Comparison of ENCODE assay signal across 8 mouse cellular contexts in genomic region chr17:81133227-81133626, GRCm38 (mm10).
DNase-seq lines count a peak whose midpoint lies in the region; ATAC-seq and TF ChIP-seq lines count a peak whose summit lies in the region.

No protein-coding gene starts in this region.

- no peaks in the 10 kb centered on the region for H3K9me3 ChIP-seq in forebrain, postnatal 0 days (ENCODE audit: low read length)
- no peaks in the 10 kb centered on the region for H3K9me3 ChIP-seq in forebrain, embryonic 13.5 days (replicated peaks)
- no peaks in the 10 kb centered on the region for H3K9me3 ChIP-seq in midbrain, embryonic 14.5 days (ENCODE audit: control insufficient read depth, low read length)
- no peaks in the 10 kb centered on the region for H3K9me3 ChIP-seq in midbrain, embryonic 16.5 days (replicated peaks; ENCODE audit: control insufficient read depth, low read length, poor library complexity, severe bottlenecking)

- no peaks in the 10 kb centered on the region for H3K79me2 ChIP-seq in myocyte (ENCODE audit: control insufficient read depth, insufficient read depth)

- H3ac ChIP-seq in myocyte (ENCODE audit: control insufficient read depth, insufficient read length) = no peak overlapping the region

- no peak overlapping the region for H3K4me3 ChIP-seq in forebrain, postnatal 0 days (ENCODE audit: low read depth, low read length)
- H3K4me3 ChIP-seq in forebrain, embryonic 13.5 days = no peak overlapping the region
- no peak overlapping the region for H3K4me3 ChIP-seq in midbrain, embryonic 14.5 days (replicated peaks; ENCODE audit: low read depth, low read length)
- H3K4me3 ChIP-seq in midbrain, embryonic 16.5 days (ENCODE audit: low read depth, low read length) = no peak overlapping the region
- H3K4me3 ChIP-seq in myocyte = no peak overlapping the region

- no peak for TF ChIP-seq POLR2A in myocyte (IDR thresholded peaks at IDR 0.05; ENCODE audit: insufficient read length, low read depth)

- H3K9ac ChIP-seq in forebrain, postnatal 0 days = no peak overlapping the region
- H3K9ac ChIP-seq in forebrain, embryonic 13.5 days = no peak overlapping the region
- no peak overlapping the region for H3K9ac ChIP-seq in midbrain, embryonic 14.5 days (replicated peaks; ENCODE audit: low read length)
- no peak overlapping the region for H3K9ac ChIP-seq in midbrain, embryonic 16.5 days (ENCODE audit: low read depth, low read length)

- H3K27ac ChIP-seq in forebrain, postnatal 0 days (ENCODE audit: low read depth, low read length) = no peak overlapping the region
- H3K27ac ChIP-seq in forebrain, embryonic 13.5 days = no peak overlapping the region
- H3K27ac ChIP-seq in midbrain, embryonic 14.5 days (replicated peaks; ENCODE audit: low read depth, low read length) = no peak overlapping the region
- H3K27ac ChIP-seq in midbrain, embryonic 16.5 days (ENCODE audit: low read length) = no peak overlapping the region

- H3K4me1 ChIP-seq in forebrain, postnatal 0 days (ENCODE audit: insufficient read depth) = no peaks in the 10 kb centered on the region
- no peaks in the 10 kb centered on the region for H3K4me1 ChIP-seq in forebrain, embryonic 13.5 days
- H3K4me1 ChIP-seq in midbrain, embryonic 14.5 days (ENCODE audit: control insufficient read depth, insufficient read depth, low read length) = no peaks in the 10 kb centered on the region
- H3K4me1 ChIP-seq in midbrain, embryonic 16.5 days (ENCODE audit: control insufficient read depth, insufficient read depth, low read length) = no peaks in the 10 kb centered on the region

- no peak overlapping the region for H3K4me2 ChIP-seq in forebrain, postnatal 0 days (ENCODE audit: low read depth)
- H3K4me2 ChIP-seq in forebrain, embryonic 13.5 days = no peak overlapping the region
- no peak overlapping the region for H3K4me2 ChIP-seq in midbrain, embryonic 14.5 days (ENCODE audit: low read length)
- no peak overlapping the region for H3K4me2 ChIP-seq in midbrain, embryonic 16.5 days (ENCODE audit: low read length)
- peak overlapping the region; percentile 9 for H3K4me2 ChIP-seq in myocyte (ENCODE audit: low read depth)

- H3K36me3 ChIP-seq in forebrain, postnatal 0 days (ENCODE audit: insufficient read depth) = no peaks in the 10 kb centered on the region
- H3K36me3 ChIP-seq in forebrain, embryonic 13.5 days (ENCODE audit: poor library complexity, severe bottlenecking) = no peaks in the 10 kb centered on the region
- H3K36me3 ChIP-seq in midbrain, embryonic 14.5 days (ENCODE audit: control insufficient read depth, insufficient read depth, low read length) = no peaks in the 10 kb centered on the region
- H3K36me3 ChIP-seq in midbrain, embryonic 16.5 days (ENCODE audit: control insufficient read depth, insufficient read depth, low read length) = no peaks in the 10 kb centered on the region
- no peaks in the 10 kb centered on the region for H3K36me3 ChIP-seq in myocyte (ENCODE audit: control insufficient read depth, insufficient read depth)

- DNase-seq in forebrain, postnatal 0 days = peak; percentile 49
- DNase-seq in midbrain, embryonic 14.5 days = peak; percentile 4
- peak; percentile 89 to 92 for DNase-seq in cerebellum, postnatal 14 days
- DNase-seq in adrenal gland, adult (ENCODE audit: inconsistent age in 2 of 2, low spot score in 1 of 2) = no peak

- WGBS in forebrain, postnatal 0 days = 30% methylated on average over 4 of the region's 4 CpGs
- WGBS in forebrain, embryonic 13.5 days = 49% methylated on average over 4 of the region's 4 CpGs
- 61% methylated on average over 4 of the region's 4 CpGs for WGBS in midbrain, embryonic 14.5 days
- WGBS in midbrain, embryonic 16.5 days = 60% methylated on average over 4 of the region's 4 CpGs

- no peaks in the 10 kb centered on the region for H3K27me3 ChIP-seq in forebrain, postnatal 0 days (ENCODE audit: insufficient read depth, low read length)
- H3K27me3 ChIP-seq in forebrain, embryonic 13.5 days = no peaks in the 10 kb centered on the region
- H3K27me3 ChIP-seq in midbrain, embryonic 14.5 days (ENCODE audit: control insufficient read depth, insufficient read depth, low read length) = no peaks in the 10 kb centered on the region
- H3K27me3 ChIP-seq in midbrain, embryonic 16.5 days (ENCODE audit: control insufficient read depth, insufficient read depth, low read depth, low read length) = no peaks in the 10 kb centered on the region
- no peaks in the 10 kb centered on the region for H3K27me3 ChIP-seq in myocyte (ENCODE audit: control insufficient read depth, insufficient read depth, insufficient read length)

- TF ChIP-seq CTCF in forebrain, postnatal 0 days (IDR thresholded peaks at IDR 0.05; ENCODE audit: low read depth) = peak; percentile 26; the same call in 1 of the 2 replicates

- peak; percentile 42; the same call in 1 of the 2 replicates for ATAC-seq in forebrain, postnatal 0 days
- no peak for ATAC-seq in forebrain, embryonic 13.5 days
- ATAC-seq in midbrain, embryonic 14.5 days (ENCODE audit: low FRiP score, low TSS enrichment) = no peak
- ATAC-seq in midbrain, embryonic 16.5 days = no peak
- ATAC-seq in inflammation-experienced regulatory T-cells, adult 6 months = no peak

TF ChIP-seq in myocyte, 11 proteins besides CTCF, POLR2A, EP300 and RAD21:
- no peak for TF ChIP-seq E2F4 (IDR thresholded peaks at IDR 0.05; ENCODE audit: insufficient read depth)
- TF ChIP-seq USF1 (IDR thresholded peaks at IDR 0.05; ENCODE audit: low read depth) = no peak

Comparison
In these comparisons a context has a peak if more than half of its experiments do, and no peak if none do; other contexts are left out.
1. DNase-seq: peak in forebrain, postnatal 0 days (single experiment), midbrain, embryonic 14.5 days (single experiment) and cerebellum, postnatal 14 days (2 of 2); none in adrenal gland, adult (0 of 2).